Mouse (Mus musculus): Measurements from ENCODE around the gene Hrh1. TPM values are rescaled to one million over a fixed set of nuclear protein-coding genes. Genes with fewer than 3 reads are reported as not detected.

Gene Hrh1
- polyA plus RNA-seq (2015; fragmentation: Nextera tagmentation; extraction: Ambion mirVana) = 0.06 TPM in 2 replicates

- H3K36me3 ChIP-seq (ENCODE audit: control insufficient read depth, insufficient read depth, low read length) = no peaks in the 10 kb centered on the region
- TF ChIP-seq CTCF (IDR thresholded peaks at IDR 0.05; ENCODE audit: low read depth) = no peak
- no peak for TF ChIP-seq EP300 (optimal IDR thresholded peaks at IDR 0.05)
- H3K4me3 ChIP-seq (ENCODE audit: low read depth, low read length) = peak within 1 kb of the TSS; percentile 43
- peak within 1 kb of the TSS; percentile 74 for H3K4me2 ChIP-seq (replicated peaks; ENCODE audit: low read depth)
- H3K9me3 ChIP-seq (ENCODE audit: control insufficient read depth, low read length) = no peaks in the 10 kb centered on the region
- DNase-seq (ENCODE audit: low spot score) = peak; percentile 50
- WGBS = under 1% methylated on average over 45 of the region's 56 CpGs
- H3K9ac ChIP-seq (ENCODE audit: low read length) = peak within 1 kb of the TSS; percentile 38; the same call in 1 of the 2 replicates
- no peaks in the 10 kb centered on the region for H3K4me1 ChIP-seq (replicated peaks; ENCODE audit: control insufficient read depth, insufficient read depth)
- no peak within 1 kb of the TSS for H3K27ac ChIP-seq (replicated peaks)
- ATAC-seq (ENCODE audit: low FRiP score, low TSS enrichment) = peak; percentile 59; the same call in 1 of the 2 replicates
- H3K27me3 ChIP-seq (ENCODE audit: control insufficient read depth, insufficient read depth, low read length) = peaks cover 2% of the 10 kb centered on the region; the same call in 1 of the 2 replicates
These were observed at the start of gene Hrh1 for GRCm38 (mm10) chr6:114397691-114398217. TSS of gene Hrh1 (plus strand) at chr6:114397936.

DNA sequence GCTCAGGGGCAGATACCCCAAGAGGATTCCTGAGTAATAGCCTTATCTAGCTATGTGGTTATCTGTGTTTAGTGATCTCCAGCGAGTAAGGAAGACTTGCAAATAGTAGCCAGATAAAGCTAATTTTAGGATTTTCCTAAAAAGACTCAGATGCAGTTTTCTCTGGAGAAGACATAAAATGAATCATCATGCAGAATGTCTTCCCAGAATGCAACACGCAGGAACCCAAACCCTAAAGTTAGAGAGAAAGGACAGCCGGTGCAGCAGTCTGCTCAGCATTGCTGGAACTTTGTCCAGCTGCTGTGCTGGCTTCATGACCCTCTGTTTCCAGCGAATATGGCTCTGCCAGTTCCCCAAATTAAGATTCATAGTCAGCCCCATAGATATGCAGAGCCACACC lies 43.1 kb upstream of the Hrh1 start:
- TF ChIP-seq CTCF (IDR thresholded peaks at IDR 0.05; ENCODE audit: low read depth) (no peak), EP300 (optimal IDR thresholded peaks at IDR 0.05) (no peak)
- no peak overlapping the region for H3K9ac ChIP-seq (ENCODE audit: low read length)
- 39% methylated on average over 4 of the region's 4 CpGs for WGBS
- no peak overlapping the region for H3K4me2 ChIP-seq (replicated peaks; ENCODE audit: low read depth)
- H3K36me3 ChIP-seq (ENCODE audit: control insufficient read depth, insufficient read depth, low read length) = no peaks in the 10 kb centered on the region
- no peak for ATAC-seq (ENCODE audit: low FRiP score, low TSS enrichment)
- DNase-seq (ENCODE audit: low spot score) = no peak
- no peak overlapping the region for H3K4me3 ChIP-seq (ENCODE audit: low read depth, low read length)
- H3K27ac ChIP-seq (replicated peaks) = no peak overlapping the region
- H3K9me3 ChIP-seq (ENCODE audit: control insufficient read depth, low read length) = no peaks in the 10 kb centered on the region
- H3K27me3 ChIP-seq (ENCODE audit: control insufficient read depth, insufficient read depth, low read length) = no peaks in the 10 kb centered on the region
- no peaks in the 10 kb centered on the region for H3K4me1 ChIP-seq (replicated peaks; ENCODE audit: control insufficient read depth, insufficient read depth)

DNA sequence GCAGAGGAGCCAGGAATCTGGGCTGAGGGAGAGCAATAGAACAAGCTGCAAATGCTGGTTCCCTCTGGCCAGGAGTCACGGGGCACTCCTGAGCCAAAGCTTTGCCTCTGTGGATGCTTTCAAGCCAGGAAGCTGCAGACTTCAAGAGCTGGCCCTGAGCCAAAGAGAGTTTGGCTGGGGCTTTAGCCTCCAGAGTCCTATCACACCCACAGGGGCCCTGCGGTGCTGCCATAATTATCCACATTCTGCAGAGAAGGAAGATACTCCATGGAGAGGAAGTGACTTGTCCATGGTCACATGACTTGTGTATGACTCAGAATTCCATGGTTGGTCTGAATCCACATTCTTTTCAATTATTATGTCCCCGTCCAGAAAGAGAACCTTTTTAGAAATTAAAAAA lies 39.6 kb upstream of the Hrh1 start:
- H3K36me3 ChIP-seq (ENCODE audit: control insufficient read depth, insufficient read depth, low read length) = no peaks in the 10 kb centered on the region
- TF ChIP-seq CTCF (IDR thresholded peaks at IDR 0.05; ENCODE audit: low read depth) = no peak
- TF ChIP-seq EP300 (optimal IDR thresholded peaks at IDR 0.05) = no peak
- no peaks in the 10 kb centered on the region for H3K4me1 ChIP-seq (replicated peaks; ENCODE audit: control insufficient read depth, insufficient read depth)
- ATAC-seq (ENCODE audit: low FRiP score, low TSS enrichment) (no peak), DNase-seq (ENCODE audit: low spot score) (no peak)
- no peaks in the 10 kb centered on the region for H3K9me3 ChIP-seq (ENCODE audit: control insufficient read depth, low read length)
- no peak overlapping the region for H3K4me3 ChIP-seq (ENCODE audit: low read depth, low read length)
- H3K27me3 ChIP-seq (ENCODE audit: control insufficient read depth, insufficient read depth, low read length) = no peaks in the 10 kb centered on the region
- H3K4me2 ChIP-seq (replicated peaks; ENCODE audit: low read depth) = no peak overlapping the region
- 35% methylated on average over 3 of the region's 3 CpGs for WGBS
- H3K9ac ChIP-seq (ENCODE audit: low read length) = no peak overlapping the region
- H3K27ac ChIP-seq (replicated peaks) = no peak overlapping the region

- Histone ChIP-seq H3K27ac (replicated peaks) (no peak overlapping the region), H3K4me3 (ENCODE audit: low read depth, low read length) (no peak overlapping the region), H3K9me3 (ENCODE audit: control insufficient read depth, low read length) (no peaks in the 10 kb centered on the region), H3K9ac (ENCODE audit: low read length) (no peak overlapping the region), H3K36me3 (ENCODE audit: control insufficient read depth, insufficient read depth, low read length) (no peaks in the 10 kb centered on the region), H3K4me2 (replicated peaks; ENCODE audit: low read depth) (no peak overlapping the region), H3K27me3 (ENCODE audit: control insufficient read depth, insufficient read depth, low read length) (no peaks in the 10 kb centered on the region), H3K4me1 (replicated peaks; ENCODE audit: control insufficient read depth, insufficient read depth) (no peaks in the 10 kb centered on the region)
- no peak for ATAC-seq (ENCODE audit: low FRiP score, low TSS enrichment)
- DNase-seq (ENCODE audit: low spot score) = no peak
- 72% methylated on average over 4 of the region's 4 CpGs for WGBS
- TF ChIP-seq EP300 (optimal IDR thresholded peaks at IDR 0.05) (no peak), CTCF (IDR thresholded peaks at IDR 0.05; ENCODE audit: low read depth) (no peak)
These were observed 35.4 kb upstream of the Hrh1 start for GRCm38 (mm10) chr6:114362355-114362754.

DNA sequence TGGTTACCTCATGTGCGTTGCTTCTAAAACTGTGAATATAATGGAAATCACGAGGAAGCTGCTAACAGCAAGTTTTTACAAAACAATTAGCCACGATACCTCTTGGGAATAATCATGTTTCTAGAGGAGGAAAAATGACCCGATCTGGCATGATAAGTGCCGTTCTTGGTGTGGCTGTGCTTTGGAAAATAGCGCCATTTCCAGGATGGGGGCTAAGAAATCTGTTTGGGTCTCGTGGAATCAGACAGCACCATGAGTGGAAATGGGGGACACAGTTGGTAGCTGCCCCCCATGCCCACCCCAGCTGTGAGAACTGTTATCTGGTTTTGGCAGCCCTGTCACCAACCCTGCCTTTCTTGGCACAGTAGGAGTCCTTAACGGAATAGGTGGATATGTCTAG lies 34.0 kb upstream of the Hrh1 start:
- H3K27ac ChIP-seq (replicated peaks) = no peak overlapping the region
- H3K27me3 ChIP-seq (ENCODE audit: control insufficient read depth, insufficient read depth, low read length) = no peaks in the 10 kb centered on the region
- H3K9ac ChIP-seq (ENCODE audit: low read length) = no peak overlapping the region
- DNase-seq (ENCODE audit: low spot score) (no peak), ATAC-seq (ENCODE audit: low FRiP score, low TSS enrichment) (no peak)
- no peaks in the 10 kb centered on the region for H3K4me1 ChIP-seq (replicated peaks; ENCODE audit: control insufficient read depth, insufficient read depth)
- no peak overlapping the region for H3K4me3 ChIP-seq (ENCODE audit: low read depth, low read length)
- TF ChIP-seq CTCF (IDR thresholded peaks at IDR 0.05; ENCODE audit: low read depth) (no peak), EP300 (optimal IDR thresholded peaks at IDR 0.05) (no peak)
- WGBS = 82% methylated on average over 8 of the region's 8 CpGs
- H3K36me3 ChIP-seq (ENCODE audit: control insufficient read depth, insufficient read depth, low read length) = no peaks in the 10 kb centered on the region
- H3K9me3 ChIP-seq (ENCODE audit: control insufficient read depth, low read length) = no peaks in the 10 kb centered on the region
- no peak overlapping the region for H3K4me2 ChIP-seq (replicated peaks; ENCODE audit: low read depth)

GRCm38 (mm10) chr6:114364734-114365133 lies 33.0 kb upstream of the Hrh1 start:
- no peak overlapping the region for H3K4me3 ChIP-seq (ENCODE audit: low read depth, low read length)
- H3K36me3 ChIP-seq (ENCODE audit: control insufficient read depth, insufficient read depth, low read length) = no peaks in the 10 kb centered on the region
- H3K27me3 ChIP-seq (ENCODE audit: control insufficient read depth, insufficient read depth, low read length) = no peaks in the 10 kb centered on the region
- TF ChIP-seq EP300 (optimal IDR thresholded peaks at IDR 0.05) (no peak), CTCF (IDR thresholded peaks at IDR 0.05; ENCODE audit: low read depth) (no peak)
- H3K9ac ChIP-seq (ENCODE audit: low read length) = no peak overlapping the region
- H3K4me2 ChIP-seq (replicated peaks; ENCODE audit: low read depth) = no peak overlapping the region
- no peak overlapping the region for H3K27ac ChIP-seq (replicated peaks)
- no peaks in the 10 kb centered on the region for H3K9me3 ChIP-seq (ENCODE audit: control insufficient read depth, low read length)
- no peak for ATAC-seq (ENCODE audit: low FRiP score, low TSS enrichment)
- no peak for DNase-seq (ENCODE audit: low spot score)
- H3K4me1 ChIP-seq (replicated peaks; ENCODE audit: control insufficient read depth, insufficient read depth) = no peaks in the 10 kb centered on the region
- whole genome bisulfite sequencing = 66% methylated on average over 5 of the region's 5 CpGs

Measured in stomach, postnatal 0 days (tissue).